Mouse (Mus musculus): ENCODE measurements around the gene Cacna1d.

DNA sequence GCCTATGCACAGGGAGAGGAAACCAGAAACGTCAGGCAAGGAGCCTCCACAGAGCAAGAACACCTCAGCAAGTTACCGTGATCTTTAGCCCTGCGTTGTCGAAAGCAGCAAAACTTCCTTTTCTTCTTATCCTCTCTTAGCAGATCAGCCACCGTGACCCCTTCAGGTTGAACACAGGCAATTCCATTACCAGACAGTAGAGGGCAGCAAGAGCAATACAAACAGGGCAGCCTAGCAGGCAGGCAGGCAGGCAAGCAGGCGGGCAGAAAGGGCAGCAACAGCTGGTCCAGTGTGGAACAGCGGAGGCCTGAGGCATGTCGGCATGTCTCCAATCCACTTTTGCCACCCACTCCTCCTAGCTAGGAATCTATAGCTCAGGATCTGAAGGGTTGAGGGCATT is 354.3 kb downstream of the Cacna1d start:
- no peak for TF ChIP-seq POLR2A (IDR thresholded peaks at IDR 0.05; ENCODE audit: low read depth, low read length)
- peak; percentile 91 for TF ChIP-seq CTCF (IDR thresholded peaks at IDR 0.05; ENCODE audit: extremely low read depth, insufficient read depth, insufficient read length, insufficient replicate concordance)
